Mouse (Mus musculus) stomach, embryonic 14.5 days (tissue): Measurements from ENCODE around the gene Rpl6. TPM values are rescaled to one million over a fixed set of nuclear protein-coding genes. Genes with fewer than 3 reads are reported as not detected.
"Not testable (repeated sequence)": the region's sequence is repeated elsewhere in the genome, so short reads cannot be mapped to it uniquely, and the experiment has no call there.

Source experiments
- ATAC-seq: fragments of 200-750 bp; cut with Nextera tagmentation; 2 replicates; pipeline ENCODE4 v1.8.0; 2017; ENCODE audit warnings: low read depth, moderate TSS enrichment; ENCODE audit not compliant: insufficient number of reproducible peaks, insufficient read depth, low FRiP score
- H3K27ac ChIP-seq: fragments of 300-500 bp; sonication (generic); 2 replicates; pipeline ENCODE4 v1.5.1; 2014; ENCODE audit warnings: mild to moderate bottlenecking, low read length, moderate library complexity, mixed read lengths
- H3K27me3 ChIP-seq: fragments of 300-500 bp; sonication (generic); 2 replicates; pipeline ENCODE4 v1.6.1; 2014; ENCODE audit warnings: low read length, control low read depth, mixed read lengths; ENCODE audit not compliant: control insufficient read depth, insufficient read depth
- H3K36me3 ChIP-seq: fragments of 300-500 bp; sonication (generic); 2 replicates; pipeline ENCODE4 v1.6.1; 2014; ENCODE audit warnings: mild to moderate bottlenecking, control low read depth, low read length, moderate library complexity, mixed read lengths; ENCODE audit not compliant: control insufficient read depth, insufficient read depth
- H3K4me1 ChIP-seq: fragments of 300-500 bp; sonication (generic); 2 replicates; pipeline ENCODE4 v1.6.1; 2014; ENCODE audit warnings: low read length, control low read depth, mixed read lengths; ENCODE audit not compliant: control insufficient read depth, insufficient read depth
- H3K4me2 ChIP-seq: fragments of 300-500 bp; sonication (generic); replicated peaks from 2 replicates; pipeline ENCODE4 v1.6.1; 2014; ENCODE audit warnings: low read depth, low read length, control low read depth
- H3K4me3 ChIP-seq: fragments of 300-500 bp; sonication (generic); 2 replicates; pipeline ENCODE4 v1.5.1; 2014; ENCODE audit warnings: low read depth, low read length, control low read depth
- H3K9ac ChIP-seq: fragments of 300-500 bp; sonication (generic); replicated peaks from 2 replicates; pipeline ENCODE4 v1.6.1; 2014; ENCODE audit warnings: low read depth, mild to moderate bottlenecking, control low read depth, low read length, moderate library complexity, mixed read lengths
- H3K9me3 ChIP-seq: fragments of 300-500 bp; sonication (generic); 2 replicates; pipeline ENCODE4 v1.6.1; 2016; ENCODE audit warnings: low read depth, low read length, control low read depth; ENCODE audit not compliant: control insufficient read depth
- WGBS: fragments of 180-500 bp; shearing (Covaris S2); extraction: QIAGEN DNeasy Blood & Tissue Kit; methylation state at CpG from one replicate; pipeline ENCODE4 v1.1.7; 2014; 5-methylcytosine and 5-hydroxymethylcytosine counted together
- polyA plus RNA-seq: library from polyadenylated mRNA; unstranded; fragments of >200 nt; fragmentation: Nextera tagmentation; extraction: Ambion mirVana; gene quantifications from 2 replicates; pipeline ENCODE4 v1.2.1, GENCODE M21; 2014

The Rpl6 gene
- polyA plus RNA-seq, 1 experiment from 2014 or later: 726 TPM

DNA sequence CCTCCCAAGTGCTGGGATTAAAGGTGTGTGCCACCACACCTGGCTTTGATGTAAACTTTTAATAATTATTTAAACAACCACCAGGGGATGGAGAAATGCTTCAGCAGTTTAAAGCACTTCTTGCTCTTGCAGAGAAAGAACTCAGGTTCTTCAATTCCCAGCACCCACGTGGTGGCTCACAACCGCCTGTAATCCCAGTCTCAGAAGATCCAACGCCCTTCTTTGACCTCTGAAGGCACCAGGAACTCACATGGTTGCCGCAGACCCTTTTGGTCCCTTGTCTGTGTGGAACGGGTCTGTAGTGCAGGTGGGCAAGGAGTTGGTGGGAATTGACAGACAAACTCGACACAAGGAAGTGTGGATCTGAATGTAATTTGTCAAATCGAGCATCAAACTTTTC, 10.4 kb downstream of the Rpl6 start:
- no peaks in the 10 kb centered on the region for H3K4me1 ChIP-seq
- WGBS: 51% methylated on average over 7 of the region's 7 CpGs
- H3K27me3 ChIP-seq: no peaks in the 10 kb centered on the region
- no peak overlapping the region for H3K9ac ChIP-seq
- H3K36me3 ChIP-seq: peaks cover 29% of the 10 kb centered on the region
- no peak overlapping the region for H3K27ac ChIP-seq
- no peaks in the 10 kb centered on the region for H3K9me3 ChIP-seq
- H3K4me3 ChIP-seq: no peak overlapping the region
- no peak for ATAC-seq
- H3K4me2 ChIP-seq: no peak overlapping the region

DNA sequence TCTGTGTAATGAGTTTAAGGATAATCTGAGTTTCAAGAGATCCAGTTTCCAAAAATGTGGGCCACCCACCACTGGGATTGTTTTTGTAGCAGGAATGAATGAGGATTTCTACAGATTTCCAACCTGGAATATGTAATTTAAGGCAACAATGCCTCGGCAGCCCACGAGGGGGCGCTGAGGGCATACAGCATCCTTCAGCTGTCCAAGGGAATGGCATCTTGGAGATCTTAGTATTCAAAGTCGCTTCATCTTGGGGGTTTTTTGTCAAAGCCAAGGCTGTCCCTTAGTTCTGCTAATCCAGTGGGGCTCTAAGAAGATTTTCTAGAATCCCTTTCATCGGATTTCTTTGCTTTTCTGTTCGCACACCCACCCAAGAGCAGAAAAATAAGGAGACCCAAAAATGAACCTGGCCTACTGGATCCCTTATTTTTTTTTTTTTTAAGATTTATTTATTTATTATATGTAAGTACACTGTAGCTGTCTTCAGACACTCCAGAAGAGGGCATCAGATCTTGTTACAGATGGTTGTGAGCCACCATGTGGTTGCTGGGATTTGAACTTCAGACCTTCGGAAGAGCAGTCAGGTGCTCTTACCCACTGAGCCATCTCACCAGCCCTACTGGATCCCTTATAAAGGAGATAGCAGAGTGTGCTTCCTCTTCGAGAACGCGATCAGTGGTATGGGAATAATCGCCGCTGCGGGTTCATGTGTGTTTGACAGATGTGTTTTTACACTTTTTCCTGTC, 11.3 kb downstream of the Rpl6 start:
- Histone ChIP-seq H3K4me2 (no peak overlapping the region), H3K9ac (no peak overlapping the region), H3K27me3 (no peaks in the 10 kb centered on the region), H3K36me3 (peaks cover 21% of the 10 kb centered on the region), H3K4me3 (no peak overlapping the region), H3K4me1 (no peaks in the 10 kb centered on the region), H3K27ac (no peak overlapping the region), H3K9me3 (no peaks in the 10 kb centered on the region)
- WGBS: 49% methylated on average over 13 of the region's 13 CpGs
- no peak for ATAC-seq

- WGBS: 80% methylated on average over 12 of the region's 12 CpGs
- H3K27ac ChIP-seq: no peak overlapping the region
- ATAC-seq: peak; percentile 19; the same call in 1 of the 2 replicates
- no peaks in the 10 kb centered on the region for H3K4me1 ChIP-seq
- H3K36me3 ChIP-seq: peaks cover 16% of the 10 kb centered on the region
- no peaks in the 10 kb centered on the region for H3K9me3 ChIP-seq
- no peak overlapping the region for H3K4me3 ChIP-seq
- no peaks in the 10 kb centered on the region for H3K27me3 ChIP-seq
- H3K4me2 ChIP-seq: no peak overlapping the region
- no peak overlapping the region for H3K9ac ChIP-seq
Measured at GRCm38 (mm10) chr5:121216126-121216446, 11.8 kb downstream of the Rpl6 start.

DNA sequence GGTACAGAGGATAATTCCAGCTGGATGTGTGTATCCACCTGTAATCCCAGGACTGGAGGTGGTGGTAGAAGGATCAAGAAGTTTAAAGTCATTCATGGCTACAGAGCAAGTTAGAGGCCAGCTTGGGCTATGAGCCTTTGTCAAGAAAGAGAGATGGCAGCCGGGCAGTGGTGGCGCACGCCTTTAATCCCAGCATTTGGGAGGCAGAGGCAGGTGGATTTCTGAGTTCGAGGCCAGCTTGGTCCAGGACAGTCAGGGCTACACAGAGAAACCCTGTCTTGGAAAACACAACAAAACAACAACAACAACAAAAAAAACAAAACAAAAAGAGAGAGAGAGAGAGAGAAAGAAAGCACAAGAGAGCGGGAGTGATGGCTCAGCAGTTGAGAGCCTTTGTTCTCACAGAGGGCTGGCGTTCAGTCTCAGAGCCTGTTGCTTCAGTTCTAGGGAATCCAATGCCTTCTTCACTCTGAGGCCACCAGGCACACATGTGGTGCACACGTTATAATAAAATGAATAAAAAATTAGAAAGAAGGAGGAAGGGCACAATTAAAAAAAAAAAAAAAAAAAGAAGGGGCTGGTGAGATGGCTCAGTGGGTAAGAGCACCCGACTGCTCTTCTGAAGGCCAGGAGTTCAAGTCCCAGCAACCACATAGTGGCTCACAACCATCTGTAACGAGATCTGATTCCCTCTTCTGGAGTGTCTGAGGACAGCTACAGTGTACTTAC, 12.5 kb downstream of the Rpl6 start:
- 92% methylated on average over 9 of the region's 9 CpGs for WGBS
- H3K9ac ChIP-seq, H3K27me3 ChIP-seq, H3K9me3 ChIP-seq, ATAC-seq, H3K4me3 ChIP-seq, H3K4me2 ChIP-seq, H3K4me1 ChIP-seq, H3K27ac ChIP-seq: not testable (repeated sequence)
- peaks cover 11% of the 10 kb centered on the region for H3K36me3 ChIP-seq

DNA sequence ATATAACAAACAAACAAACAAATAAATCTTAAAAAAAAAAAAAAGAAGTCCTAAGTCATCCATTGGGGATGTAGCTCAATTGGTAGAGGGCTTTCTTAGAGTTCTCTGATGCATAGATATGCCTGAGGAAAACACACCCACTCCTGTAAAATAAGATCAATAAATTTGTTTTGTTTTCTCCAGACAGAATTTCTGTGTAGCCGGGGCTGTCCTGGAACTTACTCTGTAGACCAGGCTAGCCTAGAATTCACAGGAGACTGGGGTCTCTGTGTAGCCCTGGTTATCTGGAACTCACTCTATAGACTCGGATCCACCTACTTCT, 13.0 kb downstream of the Rpl6 start:
- H3K4me1 ChIP-seq: peaks cover 6% of the 10 kb centered on the region
- no peak overlapping the region for H3K4me3 ChIP-seq
- ATAC-seq: no peak
- no peaks in the 10 kb centered on the region for H3K9me3 ChIP-seq
- H3K27me3 ChIP-seq: no peaks in the 10 kb centered on the region
- no peak overlapping the region for H3K4me2 ChIP-seq
- 92% methylated on average over 2 of the region's 2 CpGs for WGBS
- H3K27ac ChIP-seq: no peak overlapping the region
- no peak overlapping the region for H3K9ac ChIP-seq
- H3K36me3 ChIP-seq: peaks cover 6% of the 10 kb centered on the region

- H3K4me3 ChIP-seq: no peak overlapping the region
- no peak for ATAC-seq
- H3K27me3 ChIP-seq: no peaks in the 10 kb centered on the region
- no peak overlapping the region for H3K9ac ChIP-seq
- no peaks in the 10 kb centered on the region for H3K36me3 ChIP-seq
- H3K27ac ChIP-seq: no peak overlapping the region
- 97% methylated on average over 1 of the region's 1 CpGs for WGBS
- H3K4me1 ChIP-seq: peaks cover 6% of the 10 kb centered on the region
- H3K4me2 ChIP-seq: no peak overlapping the region
- no peaks in the 10 kb centered on the region for H3K9me3 ChIP-seq
Measured at GRCm38 (mm10) chr5:121219190-121219589, 14.9 kb downstream of the Rpl6 start.

- peak within 1 kb of the TSS; percentile 93 for H3K9ac ChIP-seq
- no peaks in the 10 kb centered on the region for H3K27me3 ChIP-seq
- H3K9me3 ChIP-seq: no peaks in the 10 kb centered on the region
- peak within 1 kb of the TSS; percentile 94 for H3K4me3 ChIP-seq
- H3K36me3 ChIP-seq: no peaks in the 10 kb centered on the region
- peak within 1 kb of the TSS; percentile 71 for H3K4me2 ChIP-seq
- H3K27ac ChIP-seq: peak within 1 kb of the TSS; percentile 67
- under 1% methylated on average over 62 of the region's 90 CpGs for WGBS
- peak; percentile 91 for ATAC-seq
- peaks cover 6% of the 10 kb centered on the region for H3K4me1 ChIP-seq
Measured at GRCm38 (mm10) chr5:121219980-121220731, 15.9 kb downstream of the Rpl6 start, which contains the start of gene Hectd4. Hectd4 (plus strand) TSS chr5:121220219.

- ATAC-seq: 0 out of 2 replicates have a peak, but pooled peaks have one; percentile 26
- Histone ChIP-seq H3K4me1 (peaks cover 6% of the 10 kb centered on the region), H3K4me3 (peak overlapping the region; percentile 94), H3K27me3 (no peaks in the 10 kb centered on the region), H3K4me2 (peak overlapping the region; percentile 71), H3K27ac (peak overlapping the region; percentile 67; the same call in 1 of the 2 replicates), H3K9me3 (no peaks in the 10 kb centered on the region), H3K36me3 (no peaks in the 10 kb centered on the region), H3K9ac (peak overlapping the region; percentile 93)
- WGBS: 1% methylated on average over 29 of the region's 38 CpGs
Measured at GRCm38 (mm10) chr5:121220732-121221301, 16.5 kb downstream of the Rpl6 start.
